Mouse (Mus musculus) liver, adult 2 months (tissue): Measurements from ENCODE around the gene Dhrs3.

Experiments
- CTCF ChIP-seq: fragments of 200-500 bp; IDR thresholded peaks from 2 replicates; pipeline ENCODE4 v1.5.1; 2011; ENCODE audit warnings: low read depth, low read length, control low read depth
- POLR2A ChIP-seq: fragments of 200-500 bp; IDR thresholded peaks from 2 replicates; pipeline ENCODE4 v1.6.1; 2011; ENCODE audit warnings: low read length, control low read depth; ENCODE audit not compliant: insufficient read depth; ENCODE audit errors: extremely low read depth

- TF ChIP-seq POLR2A (no peak), CTCF (peak; percentile 38; the same call in 1 of the 2 replicates)
Measured at GRCm38 (mm10) chr4:144917101-144917500, 24.5 kb downstream of the Dhrs3 start.
